Mouse (Mus musculus) brain, adult 2 months (tissue): ENCODE measurements at regions not wholly inside any gene's neighbourhood (a gene's known extent, or its start where the extent isn't known, plus 50 kb on each side); places are given as distances from the start of the nearest gene placed in this dataset.
A peak's percentile ranks its signal among the peaks of the same experiment; 100 is the strongest.

Experiments
- DNase-seq: peaks from one replicate; pipeline ENCODE4 v3.0.0; 2011; ENCODE audit warnings: low read depth, low spot score

GRCm38 (mm10) chr17:72782775-72783174 lies 53.5 kb upstream of the Ypel5 start:
- DNase-seq = peak; percentile 70

- DNase-seq = peak; percentile 83
These were observed 54.5 kb upstream of the Ypel5 start for GRCm38 (mm10) chr17:72781786-72782185.

- no peak for DNase-seq
These were observed 68.0 kb upstream of the Ypel5 start for GRCm38 (mm10) chr17:72768266-72768665.

- DNase-seq = peak; percentile 74
These were observed 75.3 kb upstream of the Ypel5 start for GRCm38 (mm10) chr17:72760937-72761336.

- DNase-seq = peak; percentile 54
These were observed 89.8 kb upstream of the Ypel5 start for GRCm38 (mm10) chr17:72746411-72746810.

- peak; percentile 4 for DNase-seq
These were observed 103.2 kb upstream of the Ypel5 start for GRCm38 (mm10) chr17:72733006-72733405.

- no peak for DNase-seq
These were observed 104.6 kb upstream of the Ypel5 start for GRCm38 (mm10) chr17:72731691-72732090.

GRCm38 (mm10) chr17:72731175-72731574 lies 105.1 kb upstream of the Ypel5 start:
- peak; percentile 3 for DNase-seq

- DNase-seq = peak; percentile 4
These were observed 115.5 kb upstream of the Ypel5 start for GRCm38 (mm10) chr17:72720753-72721152.

GRCm38 (mm10) chr17:72719618-72720017 lies 115.2 kb upstream of the Alk start:
- no peak for DNase-seq

GRCm38 (mm10) chr17:72691630-72692029 lies 87.2 kb upstream of the Alk start:
- DNase-seq = no peak

- DNase-seq = no peak
These were observed 85.2 kb upstream of the Alk start for GRCm38 (mm10) chr17:72689606-72690005.

- DNase-seq = no peak
These were observed 84.4 kb upstream of the Alk start for GRCm38 (mm10) chr17:72688800-72689199.

- no peak for DNase-seq
These were observed 70.2 kb upstream of the Alk start for GRCm38 (mm10) chr17:72674658-72675057.

- peak; percentile 72 for DNase-seq
These were observed 67.6 kb upstream of the Alk start for GRCm38 (mm10) chr17:72672010-72672409.

- no peak for DNase-seq
These were observed 62.5 kb upstream of the Alk start for GRCm38 (mm10) chr17:72666961-72667360.

- DNase-seq = no peak
These were observed 57.3 kb upstream of the Alk start for GRCm38 (mm10) chr17:72661678-72662077.

GRCm38 (mm10) chr17:72658744-72659143 lies 54.3 kb upstream of the Alk start:
- DNase-seq = no peak

GRCm38 (mm10) chr17:72657826-72658225 lies 53.4 kb upstream of the Alk start:
- DNase-seq = no peak
